In the genomic region with DNA sequence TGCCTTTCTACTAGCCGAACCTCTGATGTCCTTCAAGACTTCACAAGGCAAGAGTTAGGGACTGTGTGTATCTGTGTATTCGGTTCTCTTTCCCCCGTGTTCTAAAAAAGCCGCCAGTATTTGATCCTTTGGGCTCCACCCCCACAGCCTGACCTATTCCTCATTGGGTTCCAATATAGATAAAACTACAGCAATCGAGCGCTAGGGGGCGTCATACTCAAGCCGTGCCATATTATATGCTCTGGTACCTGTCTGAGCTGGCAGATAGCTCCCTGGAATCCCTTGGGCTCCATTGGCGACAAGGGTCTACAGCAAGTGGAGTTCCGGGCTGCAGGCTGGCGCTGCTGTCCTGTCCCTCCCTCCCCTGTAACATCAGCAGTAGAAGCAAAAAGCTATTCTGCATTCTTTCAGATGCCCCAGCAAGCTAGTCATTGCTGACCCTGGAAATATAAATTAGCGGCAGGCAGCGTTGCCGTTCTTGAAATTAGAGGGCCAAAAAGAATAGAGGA, we compare ENCODE assay signal across 15 mouse cellular contexts.
DNase-seq lines count a peak whose midpoint lies in the region; TF ChIP-seq lines count a peak whose summit lies in the region.
"Had no signal": no experiment of that assay in that cellular context is flagged by ENCODE, and none has a peak within 500 bp of the region (broad histone marks: within the 10 kb centered on the region; RNA-seq: fewer than 3 reads in every experiment).

No protein-coding gene starts in this region.

- DNase-seq in gastrocnemius, adult 2 months = no peak
- DNase-seq in gastrocnemius, postnatal 36 days = no peak
- peak; percentile 15 to 17 for DNase-seq in kidney, postnatal 25 days
- DNase-seq in kidney, adult 8-10 months = no peak
- DNase-seq in thymus, postnatal 4 days = peak; percentile 12
- DNase-seq in thymus, postnatal 36 days = no peak
- no peak for DNase-seq in urinary bladder, postnatal 25 days (ENCODE audit: low spot score)
- no peak for DNase-seq in gastrocnemius, postnatal 14 days
- DNase-seq: adrenal gland, postnatal 10 days; cerebellum, adult 2 months; lung, postnatal 10 days had no signal

- intact Hi-C loops in gastrocnemius, adult 2 months (cut with DNase I) = no loop called here
- intact Hi-C loops in gastrocnemius, postnatal 36 days (cut with DNase I) = no loop called here
- intact Hi-C loops in gastrocnemius, postnatal 14 days (cut with DNase I; ENCODE audit: low total_unique reads) = no loop called here

- no peak overlapping the region for H3K27ac ChIP-seq in gastrocnemius, adult 2 months
- H3K27ac ChIP-seq: forebrain, embryonic 10.5 days; intestine, embryonic 15.5 days; limb, embryonic 10.5 days; liver, embryonic 12.5 days had no signal

- no peak overlapping the region for H3K4me3 ChIP-seq in gastrocnemius, adult 2 months
- H3K4me3 ChIP-seq: forebrain, embryonic 10.5 days; intestine, embryonic 15.5 days; limb, embryonic 10.5 days; liver, embryonic 12.5 days had no signal

- TF ChIP-seq CTCF in gastrocnemius, adult 2 months (IDR thresholded peaks at IDR 0.05) = peak; percentile 4; the same call in 1 of the 2 replicates

Comparison
In these comparisons a context has a peak if more than half of its experiments do, and no peak if none do; other contexts are left out.
1. DNase-seq: peak in kidney, postnatal 25 days (2 of 2) and thymus, postnatal 4 days (single experiment); none in gastrocnemius, adult 2 months (single experiment), gastrocnemius, postnatal 36 days (0 of 2), kidney, adult 8-10 months (0 of 2), thymus, postnatal 36 days (0 of 2), urinary bladder, postnatal 25 days (single experiment) and gastrocnemius, postnatal 14 days (single experiment).